Mouse (Mus musculus): ENCODE measurements around the gene Prpf38b. TPM values are rescaled to one million over a fixed set of nuclear protein-coding genes. Genes with fewer than 3 reads are reported as not detected.
A peak's percentile ranks its signal among the peaks of the same experiment; 100 is the strongest.
"Not testable (repeated sequence)": the region's sequence is repeated elsewhere in the genome, so short reads cannot be mapped to it uniquely, and the experiment has no call there.

Gene Prpf38b
- polyA plus RNA-seq, 1 experiment, result 103 TPM

GRCm38 (mm10) chr3:108885686-108886530 is 25.6 kb downstream of the Prpf38b start:
- Histone ChIP-seq H3K4me3 (ENCODE audit: insufficient read depth, low read length) (no peak overlapping the region), H3K27ac (ENCODE audit: insufficient read depth, low read length) (no peak overlapping the region), H3K4me1 (ENCODE audit: control insufficient read depth, insufficient read depth, low read length) (peaks cover 8% of the 10 kb centered on the region)
- TF ChIP-seq CTCF (IDR thresholded peaks at IDR 0.05; ENCODE audit: borderline replicate concordance, insufficient read depth, low read length), result no peak
- no peak for TF ChIP-seq POLR2A (IDR thresholded peaks at IDR 0.05; ENCODE audit: low read depth, low read length)

- TF ChIP-seq POLR2A (IDR thresholded peaks at IDR 0.05; ENCODE audit: low read depth, low read length) (no peak), CTCF (IDR thresholded peaks at IDR 0.05; ENCODE audit: borderline replicate concordance, insufficient read depth, low read length) (no peak)
- Histone ChIP-seq H3K4me1 (ENCODE audit: control insufficient read depth, insufficient read depth, low read length) (peaks cover 14% of the 10 kb centered on the region), H3K4me3 (ENCODE audit: insufficient read depth, low read length) (no peak overlapping the region), H3K27ac (ENCODE audit: insufficient read depth, low read length) (no peak overlapping the region)
Measured at GRCm38 (mm10) chr3:108884706-108885289, 26.7 kb downstream of the Prpf38b start.

DNA sequence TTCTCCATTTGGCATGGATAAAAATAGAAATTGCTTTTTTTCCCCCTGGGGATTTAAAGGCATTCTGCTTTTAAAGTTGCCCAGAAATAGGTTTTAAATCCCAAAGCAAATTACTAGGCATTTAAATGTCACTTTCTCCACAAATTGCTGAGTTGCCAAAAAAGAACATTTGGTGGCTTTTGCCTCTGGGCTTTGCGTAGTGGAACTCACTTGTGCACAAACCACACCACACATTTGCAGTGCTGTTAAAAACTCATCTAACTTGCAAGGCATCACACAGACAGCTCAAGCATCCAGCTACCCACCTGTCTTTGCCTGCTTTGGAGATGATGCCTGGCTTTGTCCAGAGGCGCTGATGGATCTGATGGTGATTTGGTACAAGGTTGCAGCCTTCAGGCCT is 28.5 kb downstream of the Prpf38b start:
- TF ChIP-seq CTCF (IDR thresholded peaks at IDR 0.05; ENCODE audit: borderline replicate concordance, insufficient read depth, low read length) (no peak), POLR2A (IDR thresholded peaks at IDR 0.05; ENCODE audit: low read depth, low read length) (no peak)
- Histone ChIP-seq H3K4me1 (ENCODE audit: control insufficient read depth, insufficient read depth, low read length) (peaks cover 14% of the 10 kb centered on the region), H3K27ac (ENCODE audit: insufficient read depth, low read length) (no peak overlapping the region), H3K4me3 (ENCODE audit: insufficient read depth, low read length) (no peak overlapping the region)

GRCm38 (mm10) chr3:108881873-108882272 is 29.7 kb downstream of the Prpf38b start:
- H3K4me3 ChIP-seq (ENCODE audit: insufficient read depth, low read length), result not testable (repeated sequence)
- Histone ChIP-seq H3K4me1 (ENCODE audit: control insufficient read depth, insufficient read depth, low read length) (peaks cover 14% of the 10 kb centered on the region), H3K27ac (ENCODE audit: insufficient read depth, low read length) (peak overlapping the region; percentile 83)

GRCm38 (mm10) chr3:108880544-108881507 is 30.7 kb downstream of the Prpf38b start:
- TF ChIP-seq CTCF (IDR thresholded peaks at IDR 0.05; ENCODE audit: borderline replicate concordance, insufficient read depth, low read length) (no peak), POLR2A (IDR thresholded peaks at IDR 0.05; ENCODE audit: low read depth, low read length) (no peak)
- no peak overlapping the region for H3K4me3 ChIP-seq (ENCODE audit: insufficient read depth, low read length)
- peaks cover 14% of the 10 kb centered on the region for H3K4me1 ChIP-seq (ENCODE audit: control insufficient read depth, insufficient read depth, low read length)
- peak overlapping the region; percentile 83 for H3K27ac ChIP-seq (ENCODE audit: insufficient read depth, low read length)

- Histone ChIP-seq H3K4me1 (ENCODE audit: control insufficient read depth, insufficient read depth, low read length) (peaks cover 14% of the 10 kb centered on the region), H3K4me3 (ENCODE audit: insufficient read depth, low read length) (no peak overlapping the region), H3K27ac (ENCODE audit: insufficient read depth, low read length) (peak overlapping the region; percentile 83)
- TF ChIP-seq CTCF (IDR thresholded peaks at IDR 0.05; ENCODE audit: borderline replicate concordance, insufficient read depth, low read length), result no peak
- no peak for TF ChIP-seq POLR2A (IDR thresholded peaks at IDR 0.05; ENCODE audit: low read depth, low read length)
Measured at GRCm38 (mm10) chr3:108879836-108880435, 31.6 kb downstream of the Prpf38b start.

DNA sequence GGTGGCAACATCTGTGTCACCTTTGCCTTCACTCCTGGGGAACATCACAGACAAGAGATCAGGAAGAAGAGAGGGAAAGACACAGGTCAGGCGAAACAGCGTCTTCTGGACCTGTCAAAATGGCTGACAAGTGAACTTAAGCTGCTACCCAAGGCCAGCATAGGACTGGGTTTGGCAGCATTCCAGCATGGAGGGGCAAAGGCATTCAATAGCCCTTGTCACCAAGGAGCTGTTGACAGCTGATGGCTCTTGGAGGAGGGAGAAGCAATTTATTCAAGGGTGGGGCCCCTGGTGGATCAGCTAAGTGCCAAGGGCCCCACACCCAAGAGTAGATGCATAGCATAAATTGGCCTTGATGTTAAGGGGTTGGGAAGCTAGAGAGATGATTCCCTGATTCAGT is 32.4 kb downstream of the Prpf38b start:
- TF ChIP-seq CTCF (IDR thresholded peaks at IDR 0.05; ENCODE audit: borderline replicate concordance, insufficient read depth, low read length) (no peak), POLR2A (IDR thresholded peaks at IDR 0.05; ENCODE audit: low read depth, low read length) (no peak)
- Histone ChIP-seq H3K27ac (ENCODE audit: insufficient read depth, low read length) (no peak overlapping the region), H3K4me1 (ENCODE audit: control insufficient read depth, insufficient read depth, low read length) (peaks cover 14% of the 10 kb centered on the region), H3K4me3 (ENCODE audit: insufficient read depth, low read length) (no peak overlapping the region)

DNA sequence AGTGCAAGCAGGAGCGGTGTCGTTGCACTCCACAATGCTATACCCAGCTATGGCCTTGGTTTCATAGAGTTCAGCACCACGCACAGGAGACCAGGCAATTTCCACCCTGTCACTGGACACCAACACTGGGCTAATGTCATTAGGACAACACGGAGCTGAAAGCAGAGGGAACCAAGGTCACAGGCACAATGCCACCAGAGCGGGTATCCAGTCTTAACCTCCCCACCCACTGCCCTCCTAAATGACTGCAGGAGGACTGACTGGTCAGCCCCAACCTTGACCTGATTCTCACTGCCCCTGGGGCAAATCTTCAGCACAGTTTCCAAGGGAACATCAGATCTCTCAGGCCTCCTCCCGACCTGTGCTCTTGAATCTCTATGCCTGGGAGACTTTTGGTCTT is 40.9 kb downstream of the Prpf38b start:
- H3K4me1 ChIP-seq (ENCODE audit: control insufficient read depth, insufficient read depth, low read length), result no peaks in the 10 kb centered on the region
- TF ChIP-seq POLR2A (IDR thresholded peaks at IDR 0.05; ENCODE audit: low read depth, low read length) (no peak), CTCF (IDR thresholded peaks at IDR 0.05; ENCODE audit: borderline replicate concordance, insufficient read depth, low read length) (no peak)
- no peak overlapping the region for H3K27ac ChIP-seq (ENCODE audit: insufficient read depth, low read length)
- H3K4me3 ChIP-seq (ENCODE audit: insufficient read depth, low read length), result no peak overlapping the region

GRCm38 (mm10) chr3:108867449-108867848 is 44.1 kb downstream of the Prpf38b start:
- H3K4me1 ChIP-seq (ENCODE audit: control insufficient read depth, insufficient read depth, low read length), result no peaks in the 10 kb centered on the region
- TF ChIP-seq POLR2A (IDR thresholded peaks at IDR 0.05; ENCODE audit: low read depth, low read length), result no peak
- no peak for TF ChIP-seq CTCF (IDR thresholded peaks at IDR 0.05; ENCODE audit: borderline replicate concordance, insufficient read depth, low read length)
- H3K27ac ChIP-seq (ENCODE audit: insufficient read depth, low read length), result no peak overlapping the region
- H3K4me3 ChIP-seq (ENCODE audit: insufficient read depth, low read length), result no peak overlapping the region
